Mouse (Mus musculus): ENCODE measurements around the gene Irx2.

Gene Irx2

DNA sequence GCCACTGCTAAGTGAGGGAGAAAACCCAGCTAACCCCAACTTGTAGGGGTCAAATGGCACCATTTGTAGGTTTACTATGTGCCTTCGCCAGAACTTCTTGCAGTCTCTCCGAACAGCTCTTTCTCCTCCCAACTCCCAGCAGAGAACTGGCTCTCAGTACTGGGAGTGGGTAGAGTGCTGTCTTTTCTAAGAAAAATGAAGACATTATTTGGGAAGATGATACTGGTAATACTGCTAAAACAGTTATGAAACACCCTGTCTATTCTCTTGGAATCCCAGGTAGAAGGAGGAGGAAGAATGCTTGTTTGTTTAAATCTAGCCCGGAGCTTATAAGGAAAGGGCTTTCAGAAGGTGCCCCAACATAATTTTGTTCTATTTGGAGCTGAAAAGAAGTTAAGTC lies 8.9 kb downstream of the Irx2 start:
- no peak for DNase-seq (ENCODE audit: low spot score)

DNA sequence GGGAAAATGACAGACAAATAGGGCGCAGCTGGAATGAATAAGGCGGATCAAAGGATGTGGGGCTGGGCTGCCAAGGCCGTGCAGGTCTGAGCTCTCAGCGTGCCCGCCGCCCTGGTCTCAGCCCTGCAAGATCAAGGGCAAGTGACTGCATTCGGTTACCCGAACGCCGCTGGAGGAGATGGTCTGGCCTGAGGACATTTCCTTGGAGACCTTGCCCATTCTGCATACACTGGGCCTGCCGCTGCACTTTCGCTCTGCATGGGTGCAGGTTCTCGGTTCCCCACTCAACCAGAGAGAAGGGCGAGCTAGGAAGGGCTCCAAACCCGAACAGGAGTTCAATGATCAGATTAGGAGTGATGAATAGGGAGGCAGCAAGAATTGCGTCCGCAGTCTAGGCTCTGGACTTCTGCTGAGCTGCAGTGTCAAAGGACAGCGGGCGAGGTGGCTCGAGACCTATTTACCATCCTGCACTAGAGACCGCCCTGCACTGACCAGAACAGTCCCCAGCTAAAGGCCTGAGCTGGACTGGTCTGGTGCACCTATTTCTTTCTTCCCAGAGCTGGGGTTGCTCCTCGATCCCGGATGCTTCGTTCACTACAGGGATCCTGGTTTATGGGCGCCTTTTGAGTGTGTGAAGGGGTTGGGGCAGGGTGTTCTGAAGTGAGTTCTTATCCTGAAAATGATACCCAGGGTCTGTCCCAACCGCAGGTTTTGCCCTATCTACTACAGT lies 9.9 kb downstream of the Irx2 start:
- DNase-seq (ENCODE audit: low spot score), result no peak

DNA sequence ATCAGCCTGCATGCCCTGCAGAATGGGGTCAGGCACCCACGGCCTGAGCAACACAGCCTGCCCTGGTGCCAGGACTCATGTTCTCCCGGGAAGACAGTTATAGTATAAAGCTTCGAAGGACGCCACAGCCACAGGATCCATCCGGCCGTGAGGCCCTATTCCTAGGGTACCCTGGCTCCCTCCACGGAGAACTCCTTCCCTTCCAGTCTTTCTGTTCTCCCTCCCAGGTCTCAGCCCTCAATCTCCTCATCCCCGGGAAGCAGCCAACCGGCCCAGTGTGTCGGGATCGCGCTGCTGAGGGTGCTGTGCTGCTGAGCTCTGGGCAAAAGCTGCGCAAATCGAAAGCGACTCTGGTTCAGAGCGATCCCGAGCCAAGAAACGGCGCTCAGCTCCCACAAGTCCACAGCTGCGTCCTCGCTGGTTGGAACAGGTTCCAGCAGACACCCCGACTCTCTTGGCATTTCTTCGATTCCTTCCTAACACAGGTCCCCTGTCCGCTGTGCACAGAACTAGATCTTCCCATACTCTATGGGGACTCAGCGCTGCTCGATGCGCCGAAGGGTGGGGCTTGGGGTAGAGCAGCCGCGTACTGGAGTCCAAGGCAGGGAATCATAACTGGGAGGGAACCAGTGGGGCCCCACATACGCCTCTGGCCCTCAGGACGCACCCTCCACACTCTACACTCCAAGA lies 11.0 kb downstream of the Irx2 start:
- DNase-seq (ENCODE audit: low spot score), result no peak

DNA sequence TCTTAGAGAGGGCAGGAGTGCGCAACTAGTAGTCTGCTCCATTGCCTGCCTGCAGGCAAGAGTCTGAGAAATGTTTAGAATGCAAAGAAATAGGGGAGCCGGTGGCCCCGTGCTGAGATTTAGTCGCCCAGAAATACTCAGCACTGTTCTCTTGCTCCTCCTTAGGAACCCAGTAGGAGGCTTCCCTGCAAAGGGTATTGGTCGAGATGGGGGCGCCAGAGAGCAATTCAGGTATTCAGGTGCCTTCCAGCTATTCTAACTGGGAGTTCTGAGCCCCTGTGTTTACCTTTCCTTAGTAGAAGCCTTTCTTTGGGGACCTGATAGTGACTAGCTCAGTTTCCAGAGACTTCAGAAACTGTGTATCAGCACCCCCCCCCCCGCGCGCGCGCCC lies 11.5 kb downstream of the Irx2 start:
- no peak for DNase-seq (ENCODE audit: low spot score)

GRCm38 (mm10) chr13:72656447-72656846 lies 27.8 kb downstream of the Irx2 start:
- DNase-seq (ENCODE audit: low spot score), result no peak

DNA sequence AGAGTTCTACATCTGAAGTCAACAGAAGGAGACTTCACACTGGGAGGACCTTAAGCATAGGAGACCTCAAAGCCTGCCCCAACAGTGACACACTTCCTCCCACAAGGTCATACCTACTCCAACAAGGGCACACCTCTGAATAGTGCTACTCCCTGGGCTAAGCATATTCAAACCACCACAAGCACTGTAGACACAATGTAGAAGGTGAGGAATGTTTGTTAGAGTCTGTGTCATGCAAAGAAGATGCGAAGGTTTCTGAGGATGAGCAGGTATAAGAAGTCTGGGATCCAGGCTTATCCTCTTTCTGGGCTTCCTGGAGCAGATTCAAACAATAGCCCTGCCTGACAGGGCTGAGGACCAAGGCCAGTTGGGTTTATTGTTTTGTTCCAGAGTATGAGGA lies 47.2 kb downstream of the Irx2 start:
- no peak for DNase-seq (ENCODE audit: low spot score)

Data from left cerebral cortex, adult 11 months (tissue).